Mouse (Mus musculus): ENCODE measurements around the gene Sept9.

GRCm38 (mm10) chr11:117316441-117317331, 117.2 kb downstream of the Sept9 start:
- TF ChIP-seq CTCF (IDR thresholded peaks at IDR 0.05; ENCODE audit: low read depth) (no peak; the same call in 1 of the 2 replicates), EP300 (IDR thresholded peaks at IDR 0.05; ENCODE audit: low read depth) (no peak)
